Mouse (Mus musculus): ENCODE measurements around the gene Prmt9. TPM values are rescaled to one million over a fixed set of nuclear protein-coding genes. Genes with fewer than 3 reads are reported as not detected.

The Prmt9 gene
- polyA plus RNA-seq, 1 experiment from 2014 or later, result 19.6 TPM

GRCm38 (mm10) chr8:77538256-77538655, 10.9 kb upstream of the Prmt9 start:
- 70% methylated on average over 1 of the region's 1 CpGs for WGBS

GRCm38 (mm10) chr8:77543152-77543777, 5.9 kb upstream of the Prmt9 start:
- no peaks in the 10 kb centered on the region for H3K4me1 ChIP-seq
- no peaks in the 10 kb centered on the region for H3K9me3 ChIP-seq
- no peak overlapping the region for H3K4me2 ChIP-seq
- no peak overlapping the region for H3K27ac ChIP-seq
- H3K9ac ChIP-seq, result no peak overlapping the region
- 91% methylated on average over 6 of the region's 6 CpGs for WGBS
- H3K36me3 ChIP-seq (replicated peaks), result no peaks in the 10 kb centered on the region
- no peak overlapping the region for H3K4me3 ChIP-seq (replicated peaks)
- no peaks in the 10 kb centered on the region for H3K27me3 ChIP-seq
- ATAC-seq (ENCODE audit: low FRiP score), result no peak

More at GRCm38 (mm10) chr8:77538256-77538655, 10.9 kb upstream of the Prmt9 start:
- Histone ChIP-seq H3K4me2 (no peak overlapping the region), H3K36me3 (replicated peaks) (no peaks in the 10 kb centered on the region), H3K27me3 (no peaks in the 10 kb centered on the region), H3K27ac (no peak overlapping the region), H3K4me3 (replicated peaks) (no peak overlapping the region), H3K9ac (no peak overlapping the region), H3K9me3 (no peaks in the 10 kb centered on the region), H3K4me1 (no peaks in the 10 kb centered on the region)
- no peak for ATAC-seq (ENCODE audit: low FRiP score)

GRCm38 (mm10) chr8:77544428-77544827, 4.8 kb upstream of the Prmt9 start:
- H3K27ac ChIP-seq, result no peak overlapping the region
- no peaks in the 10 kb centered on the region for H3K9me3 ChIP-seq
- H3K27me3 ChIP-seq, result no peaks in the 10 kb centered on the region
- 74% methylated on average over 3 of the region's 3 CpGs for WGBS
- no peaks in the 10 kb centered on the region for H3K4me1 ChIP-seq
- ATAC-seq (ENCODE audit: low FRiP score), result no peak
- no peaks in the 10 kb centered on the region for H3K36me3 ChIP-seq (replicated peaks)
- H3K9ac ChIP-seq, result no peak overlapping the region
- no peak overlapping the region for H3K4me2 ChIP-seq
- no peak overlapping the region for H3K4me3 ChIP-seq (replicated peaks)

- Histone ChIP-seq H3K4me2 (no peak overlapping the region), H3K9me3 (no peaks in the 10 kb centered on the region), H3K27ac (no peak overlapping the region), H3K4me1 (peaks cover 9% of the 10 kb centered on the region; the same call in 1 of the 2 replicates), H3K36me3 (replicated peaks) (no peaks in the 10 kb centered on the region), H3K27me3 (no peaks in the 10 kb centered on the region), H3K9ac (no peak overlapping the region), H3K4me3 (replicated peaks) (no peak overlapping the region)
- 89% methylated on average over 4 of the region's 4 CpGs for WGBS
- ATAC-seq (ENCODE audit: low FRiP score), result no peak
Observed at GRCm38 (mm10) chr8:77545616-77546015, 3.6 kb upstream of the Prmt9 start.

- no peak for ATAC-seq (ENCODE audit: low FRiP score)
- peak overlapping the region; percentile 78 for H3K4me2 ChIP-seq
- H3K27me3 ChIP-seq, result no peaks in the 10 kb centered on the region
- no peak overlapping the region for H3K27ac ChIP-seq
- 28% methylated on average over 7 of the region's 7 CpGs for WGBS
- H3K9ac ChIP-seq, result peak overlapping the region; percentile 87
- peak overlapping the region; percentile 82 for H3K4me3 ChIP-seq (replicated peaks)
- H3K4me1 ChIP-seq, result peaks cover 19% of the 10 kb centered on the region
- peaks cover 32% of the 10 kb centered on the region for H3K36me3 ChIP-seq (replicated peaks)
- no peaks in the 10 kb centered on the region for H3K9me3 ChIP-seq
Observed at GRCm38 (mm10) chr8:77549881-77550580, 834 bp downstream of the Prmt9 start.

- Histone ChIP-seq H3K9me3 (no peaks in the 10 kb centered on the region), H3K9ac (no peak overlapping the region), H3K4me3 (replicated peaks) (no peak overlapping the region), H3K4me1 (peaks cover 19% of the 10 kb centered on the region), H3K27me3 (no peaks in the 10 kb centered on the region), H3K4me2 (no peak overlapping the region), H3K27ac (no peak overlapping the region), H3K36me3 (replicated peaks) (peaks cover 56% of the 10 kb centered on the region)
- ATAC-seq (ENCODE audit: low FRiP score), result no peak
- 94% methylated on average over 3 of the region's 3 CpGs for WGBS
Observed at GRCm38 (mm10) chr8:77552491-77552890, 3.3 kb downstream of the Prmt9 start.

GRCm38 (mm10) chr8:77561441-77561840, 12.2 kb downstream of the Prmt9 start:
- Histone ChIP-seq H3K36me3 (replicated peaks) (peaks cover 67% of the 10 kb centered on the region), H3K4me3 (replicated peaks) (no peak overlapping the region), H3K9me3 (no peaks in the 10 kb centered on the region), H3K4me1 (no peaks in the 10 kb centered on the region), H3K27me3 (no peaks in the 10 kb centered on the region), H3K9ac (no peak overlapping the region), H3K4me2 (no peak overlapping the region), H3K27ac (no peak overlapping the region)
- no peak for ATAC-seq (ENCODE audit: low FRiP score)
- WGBS, result 88% methylated on average over 3 of the region's 3 CpGs

GRCm38 (mm10) chr8:77574229-77574628, 25.0 kb downstream of the Prmt9 start:
- ATAC-seq (ENCODE audit: low FRiP score), result no peak
- Histone ChIP-seq H3K27me3 (no peaks in the 10 kb centered on the region), H3K4me2 (no peak overlapping the region), H3K9ac (no peak overlapping the region), H3K4me1 (no peaks in the 10 kb centered on the region), H3K9me3 (no peaks in the 10 kb centered on the region), H3K36me3 (replicated peaks) (peaks cover 27% of the 10 kb centered on the region), H3K4me3 (replicated peaks) (no peak overlapping the region), H3K27ac (no peak overlapping the region)
- 87% methylated on average over 5 of the region's 5 CpGs for whole genome bisulfite sequencing

GRCm38 (mm10) chr8:77577674-77578073, 28.5 kb downstream of the Prmt9 start:
- 92% methylated on average over 7 of the region's 7 CpGs for WGBS
- H3K4me2 ChIP-seq, result no peak overlapping the region
- H3K9ac ChIP-seq, result no peak overlapping the region
- no peaks in the 10 kb centered on the region for H3K9me3 ChIP-seq
- no peak overlapping the region for H3K27ac ChIP-seq
- H3K4me3 ChIP-seq (replicated peaks), result no peak overlapping the region
- H3K4me1 ChIP-seq, result no peaks in the 10 kb centered on the region
- H3K36me3 ChIP-seq (replicated peaks), result peaks cover 43% of the 10 kb centered on the region
- H3K27me3 ChIP-seq, result no peaks in the 10 kb centered on the region
- no peak for ATAC-seq (ENCODE audit: low FRiP score)

- H3K4me3 ChIP-seq (replicated peaks), result no peak overlapping the region
- ATAC-seq (ENCODE audit: low FRiP score), result no peak
- H3K27ac ChIP-seq, result no peak overlapping the region
Observed at GRCm38 (mm10) chr8:77584174-77584573, 35.0 kb downstream of the Prmt9 start.

GRCm38 (mm10) chr8:77609621-77610020, 60.4 kb downstream of the Prmt9 start:
- Histone ChIP-seq H3K4me2 (peak overlapping the region; percentile 68), H3K9me3 (no peaks in the 10 kb centered on the region), H3K9ac (peak overlapping the region; percentile 70), H3K27ac (no peak overlapping the region), H3K4me3 (replicated peaks) (peak overlapping the region; percentile 72), H3K27me3 (0 out of 2 replicates have a peak, but pooled peaks cover 3% of the 10 kb centered on the region), H3K4me1 (peaks cover 13% of the 10 kb centered on the region), H3K36me3 (replicated peaks) (peaks cover 9% of the 10 kb centered on the region)
- WGBS, result 7% methylated on average over 7 of the region's 7 CpGs
- no peak for ATAC-seq (ENCODE audit: low FRiP score)

More at GRCm38 (mm10) chr8:77584174-77584573, 35.0 kb downstream of the Prmt9 start:
- WGBS, result 93% methylated on average over 4 of the region's 4 CpGs
- Histone ChIP-seq H3K9me3 (no peaks in the 10 kb centered on the region), H3K9ac (no peak overlapping the region), H3K36me3 (replicated peaks) (peaks cover 28% of the 10 kb centered on the region), H3K4me2 (no peak overlapping the region), H3K27me3 (no peaks in the 10 kb centered on the region), H3K4me1 (no peaks in the 10 kb centered on the region)

GRCm38 (mm10) chr8:77610374-77610969, 61.3 kb downstream of the Prmt9 start, which contains the start of gene Tmem184c:
TSS of gene Tmem184c (minus strand) at chr8:77610698.
- Histone ChIP-seq H3K9ac (peak within 1 kb of the TSS; percentile 70), H3K4me3 (replicated peaks) (peak within 1 kb of the TSS; percentile 72), H3K4me2 (peak within 1 kb of the TSS; percentile 68), H3K9me3 (no peaks in the 10 kb centered on the region), H3K4me1 (peaks cover 13% of the 10 kb centered on the region), H3K27ac (peak within 1 kb of the TSS; percentile 76; the same call in 1 of the 2 replicates), H3K27me3 (0 out of 2 replicates have a peak, but pooled peaks cover 3% of the 10 kb centered on the region), H3K36me3 (replicated peaks) (peaks cover 3% of the 10 kb centered on the region; the same call in 1 of the 2 replicates)
- peak; percentile 98 for ATAC-seq (ENCODE audit: low FRiP score)
- WGBS, result under 1% methylated on average over 36 of the region's 36 CpGs
